Mouse (Mus musculus) megakaryocyte-erythroid progenitor cell, adult 5-6 weeks (primary cell): Measurements from ENCODE around the gene Smg6. TPM values are rescaled to one million over a fixed set of nuclear protein-coding genes. Genes with fewer than 3 reads are reported as not detected.

Source experiments
- ATAC-seq: replicated peaks from 2 replicates; pipeline ENCODE4 v1.8.0; 2016; ENCODE audit warnings: mild to moderate bottlenecking, inconsistent platforms; ENCODE audit not compliant: severe bottlenecking, poor library complexity, low FRiP score, low TSS enrichment
- total RNA-seq, 2 experiments: library from RNA; stranded (forward) in 1 of 2; stranded (reverse) in 1 of 2; fragments of 200-1000, 215-1000 nt in 1 of 2; fragments of >200 nt in 1 of 2; fragmentation: Nextera tagmentation in 1 of 2; gene quantifications; 2 replicates each; pipeline ENCODE4 v1.2.3; 2014 to 2017

Gene Smg6
- total RNA-seq, 2 experiments from 2014 or later = 41.3 to 41.6 TPM

GRCm38 (mm10) chr11:75134485-75135068 lies 209.0 kb downstream of the Smg6 start:
- no peak for ATAC-seq

GRCm38 (mm10) chr11:75135358-75135757 lies 209.7 kb downstream of the Smg6 start:
- ATAC-seq = no peak

GRCm38 (mm10) chr11:75136666-75137398 lies 211.2 kb downstream of the Smg6 start:
- no peak for ATAC-seq

GRCm38 (mm10) chr11:75139122-75139963 lies 213.7 kb downstream of the Smg6 start:
- no peak for ATAC-seq

GRCm38 (mm10) chr11:75140431-75140830 lies 214.8 kb downstream of the Smg6 start:
- no peak for ATAC-seq

- no peak for ATAC-seq
Observed at GRCm38 (mm10) chr11:75141038-75141437, 215.4 kb downstream of the Smg6 start.

GRCm38 (mm10) chr11:75141913-75142312 lies 216.3 kb downstream of the Smg6 start:
- no peak for ATAC-seq

GRCm38 (mm10) chr11:75142749-75143148 lies 217.1 kb downstream of the Smg6 start:
- no peak for ATAC-seq

GRCm38 (mm10) chr11:75145841-75146240 lies 220.2 kb downstream of the Smg6 start:
- ATAC-seq = no peak

GRCm38 (mm10) chr11:75147106-75147845 lies 221.7 kb downstream of the Smg6 start:
- ATAC-seq = 0 out of 2 replicates have a peak, but pooled peaks have one; percentile 4

GRCm38 (mm10) chr11:75147846-75148168 lies 222.2 kb downstream of the Smg6 start:
- no peak for ATAC-seq

GRCm38 (mm10) chr11:75148332-75149035 lies 222.9 kb downstream of the Smg6 start:
- ATAC-seq = no peak

- no peak for ATAC-seq
Observed at GRCm38 (mm10) chr11:75150346-75150745, 224.7 kb downstream of the Smg6 start.

- no peak for ATAC-seq
Observed at GRCm38 (mm10) chr11:75152603-75153557, 227.3 kb downstream of the Smg6 start.

- ATAC-seq = 0 out of 2 replicates have a peak, but pooled peaks have one; percentile 36
Observed at GRCm38 (mm10) chr11:75154053-75154585, 228.5 kb downstream of the Smg6 start.

GRCm38 (mm10) chr11:75155985-75156384 lies 230.4 kb downstream of the Smg6 start:
- ATAC-seq = no peak

GRCm38 (mm10) chr11:75156416-75156815 lies 230.8 kb downstream of the Smg6 start:
- ATAC-seq = no peak

- ATAC-seq = no peak
Observed at GRCm38 (mm10) chr11:75157037-75157436, 231.4 kb downstream of the Smg6 start.
